Mouse (Mus musculus) lung, adult 2 months (tissue): ENCODE data around the gene Soat2.

Source experiments
- CTCF ChIP-seq: fragments of 200-500 bp; IDR thresholded peaks from 2 replicates; pipeline ENCODE4 v1.5.1; 2011; ENCODE audit warnings: mild to moderate bottlenecking, low read length, control low read depth; ENCODE audit not compliant: insufficient read depth
- POLR2A ChIP-seq: fragments of 200-500 bp; IDR thresholded peaks from 2 replicates; pipeline ENCODE4 v1.6.1; 2011; ENCODE audit warnings: low read depth, mild to moderate bottlenecking, control low read depth, low read length, borderline replicate concordance; ENCODE audit errors: extremely low read depth

DNA sequence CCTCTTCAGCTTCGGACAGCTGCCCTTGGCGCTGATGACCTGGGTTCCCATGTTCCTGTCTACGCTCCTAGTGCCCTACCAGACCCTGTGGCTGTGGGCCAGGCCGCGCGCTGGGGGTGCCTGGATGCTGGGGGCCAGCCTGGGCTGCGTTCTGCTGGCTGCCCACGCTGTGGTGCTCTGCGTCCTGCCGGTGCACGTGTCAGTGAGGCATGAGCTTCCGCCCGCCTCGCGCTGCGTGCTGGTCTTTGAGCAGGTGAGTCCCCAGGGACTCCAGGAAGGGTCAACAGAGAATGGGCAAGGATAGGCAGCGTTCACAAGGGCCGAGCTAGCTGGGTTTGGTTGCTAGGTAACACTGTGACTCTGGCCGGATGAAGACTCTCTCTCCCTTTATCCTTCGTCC is 6.5 kb downstream of the Soat2 start:
- TF ChIP-seq CTCF: no peak
- no peak for TF ChIP-seq POLR2A
